ENCODE assay signal across 8 mouse cellular contexts in the genomic region with DNA sequence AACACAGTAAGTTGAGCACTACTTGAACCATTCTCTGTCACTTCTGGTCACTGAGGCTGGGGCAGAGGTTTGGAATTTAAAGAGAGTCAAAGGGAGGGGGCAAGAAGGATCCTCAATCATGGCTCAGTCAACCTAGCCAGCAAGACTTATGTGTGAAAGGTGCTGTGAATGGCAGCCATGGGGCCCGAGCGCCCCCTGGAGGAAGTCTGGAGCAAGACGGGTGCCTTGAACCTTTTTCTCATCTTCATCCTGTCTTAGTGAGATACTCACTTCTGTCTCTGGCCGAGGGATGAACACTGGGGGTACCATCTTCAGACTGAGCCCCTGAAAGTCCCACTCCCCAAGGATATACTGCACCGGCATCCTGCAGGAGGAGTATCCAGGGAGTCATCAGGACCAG. TPM values are rescaled to one million over a fixed set of nuclear protein-coding genes. Genes with fewer than 3 reads are reported as not detected.
DNase-seq lines count a peak whose midpoint lies in the region; ATAC-seq lines count a peak whose summit lies in the region.

No protein-coding gene starts in this region.

- no peak overlapping the region for H3K4me3 ChIP-seq in neural tube, embryonic 15.5 days (replicated peaks)

- H3K4me2 ChIP-seq in neural tube, embryonic 15.5 days = no peak overlapping the region

- peaks cover 10% of the 10 kb centered on the region for H3K36me3 ChIP-seq in neural tube, embryonic 15.5 days

- intact Hi-C loops in heart, postnatal 10 days (cut with DNase I) = loop anchor here (1.0 to 5.0 kb wide), 2 partner anchors 42 to 434 kb away; no protein-coding TSS in a partner anchor
- intact Hi-C loops in left cerebral cortex, postnatal 36 days (cut with DNase I) = loop anchor here (1.0 kb wide), 1 partner anchor 42 kb away; no protein-coding TSS in a partner anchor

- 14% methylated on average over 5 of the region's 5 CpGs for WGBS in neural tube, embryonic 15.5 days

- DNase-seq in neural tube, embryonic 10.5 days (ENCODE audit: extremely low spot score, low spot score) = peak; percentile 52
- peak; percentile 74 for DNase-seq in adrenal gland, adult 2 months
- DNase-seq in embryo, embryonic 10 days (ENCODE audit: low spot score) = peak; percentile 54
- peak; percentile 84 to 87 for DNase-seq in heart, postnatal 10 days
- DNase-seq in left cerebral cortex, postnatal 36 days (ENCODE audit: low spot score in 2 of 2) = peak; percentile 58 to 62
- DNase-seq in ovary, postnatal 14 days (ENCODE audit: low spot score) = peak; percentile 71
- DNase-seq in thymus, postnatal 36 days = peak; percentile 66 to 72

- ATAC-seq in neural tube, embryonic 15.5 days (ENCODE audit: low FRiP score) = no peak

- H3K9me3 ChIP-seq in neural tube, embryonic 15.5 days (replicated peaks) = no peaks in the 10 kb centered on the region

- no peak overlapping the region for H3K27ac ChIP-seq in neural tube, embryonic 15.5 days (replicated peaks)

- H3K4me1 ChIP-seq in neural tube, embryonic 15.5 days = peaks cover 32% of the 10 kb centered on the region

- no peaks in the 10 kb centered on the region for H3K27me3 ChIP-seq in neural tube, embryonic 15.5 days (replicated peaks)

- no peak overlapping the region for H3K9ac ChIP-seq in neural tube, embryonic 15.5 days (replicated peaks)

RNA-seq across cellular contexts. Expression of a gene that starts 2.2 kb away (rescaled TPM):
- 16.3 and 18.2 TPM in 2 replicates for polyA plus RNA-seq in neural tube, embryonic 15.5 days (2015; fragmentation: Nextera tagmentation; extraction: Ambion mirVana)
- total RNA-seq in adrenal gland, adult 2 months (2021) = 10 to 100 TPM; 17.5 to 17.7 TPM
- 23.5 and 25.5 TPM in 2 replicates for polyA plus RNA-seq in adrenal gland, adult 2 months (2012; rRNA removed)
- 10 to 100 TPM; 16.8 to 17.0 TPM for total RNA-seq in heart, postnatal 10 days (2021)
- total RNA-seq in left cerebral cortex, postnatal 36 days (2021) = 10 to 100 TPM; 13.3 to 18.0 TPM

RNA-seq across cellular contexts. Expression of a gene that starts 4.5 kb away (rescaled TPM):
- 7.8 and 9.1 TPM in 2 replicates for polyA plus RNA-seq in neural tube, embryonic 15.5 days (2015; fragmentation: Nextera tagmentation; extraction: Ambion mirVana)
- total RNA-seq in adrenal gland, adult 2 months (2021) = 1 to 10 TPM in 1 of 2 experiments, under 1 TPM in 1; 0.69 to 1.9 TPM
- 1.3 and 1.4 TPM in 2 replicates for polyA plus RNA-seq in adrenal gland, adult 2 months (2012; rRNA removed)
- 10 to 100 TPM in 1 of 2 experiments, 1 to 10 TPM in 1; 8.9 to 11.4 TPM for total RNA-seq in heart, postnatal 10 days (2021)
- total RNA-seq in left cerebral cortex, postnatal 36 days (2021) = 1 to 10 TPM; 4.6 to 5.0 TPM

RNA-seq across cellular contexts. Expression of a gene that starts 40.1 kb away (rescaled TPM):
- 12.6 and 15.5 TPM in 2 replicates for polyA plus RNA-seq in neural tube, embryonic 15.5 days (2015; fragmentation: Nextera tagmentation; extraction: Ambion mirVana)
- total RNA-seq in adrenal gland, adult 2 months (2021) = 10 to 100 TPM; 13.9 to 18.6 TPM
- 33.3 and 34.8 TPM in 2 replicates for polyA plus RNA-seq in adrenal gland, adult 2 months (2012; rRNA removed)
- 100 to 1,000 TPM; 212 to 269 TPM for total RNA-seq in heart, postnatal 10 days (2021)
- 10 to 100 TPM in 1 of 2 experiments, 1 to 10 TPM in 1; 4.8 to 11.0 TPM for total RNA-seq in left cerebral cortex, postnatal 36 days (2021)

RNA-seq across cellular contexts. Expression of a gene that starts 46.2 kb away (rescaled TPM):
- 2.2 and 9.4 TPM in 2 replicates for polyA plus RNA-seq in neural tube, embryonic 15.5 days (2015; fragmentation: Nextera tagmentation; extraction: Ambion mirVana)
- total RNA-seq in adrenal gland, adult 2 months (2021) = 10 to 100 TPM; 27.9 to 69.9 TPM
- polyA plus RNA-seq in adrenal gland, adult 2 months (2012; rRNA removed) = 30.9 and 41.7 TPM in 2 replicates
- total RNA-seq in heart, postnatal 10 days (2021) = 10 to 100 TPM; 22.1 to 23.3 TPM
- 1 to 10 TPM; 2.9 to 4.5 TPM for total RNA-seq in left cerebral cortex, postnatal 36 days (2021)

Comparison
In these comparisons a context has a peak if more than half of its experiments do, and no peak if none do; other contexts are left out.
1. RNA of a gene that starts 40.1 kb away (total RNA-seq): 212 to 269 TPM in heart, postnatal 10 days; 13.9 to 18.6 TPM in adrenal gland, adult 2 months and 4.8 to 11.0 TPM in left cerebral cortex, postnatal 36 days; every median in the first group is over 10 times any median in the second.
2. Peak in every context shown above with its lines, with median percentiles within 50 percentile points of each other: DNase-seq.